Mouse (Mus musculus) gastrocnemius, adult 8-10 months (tissue): ENCODE measurements at regions not wholly inside any gene's neighbourhood (a gene's known extent, or its start where the extent isn't known, plus 50 kb on each side); places are given as distances from the start of the nearest gene placed in this dataset.

Experiments used
- DNase-seq, 2 experiments: peaks; one replicate each; pipeline ENCODE4 v3.0.0; 2022; ENCODE audit warnings: low spot score in 2 of 2

DNA sequence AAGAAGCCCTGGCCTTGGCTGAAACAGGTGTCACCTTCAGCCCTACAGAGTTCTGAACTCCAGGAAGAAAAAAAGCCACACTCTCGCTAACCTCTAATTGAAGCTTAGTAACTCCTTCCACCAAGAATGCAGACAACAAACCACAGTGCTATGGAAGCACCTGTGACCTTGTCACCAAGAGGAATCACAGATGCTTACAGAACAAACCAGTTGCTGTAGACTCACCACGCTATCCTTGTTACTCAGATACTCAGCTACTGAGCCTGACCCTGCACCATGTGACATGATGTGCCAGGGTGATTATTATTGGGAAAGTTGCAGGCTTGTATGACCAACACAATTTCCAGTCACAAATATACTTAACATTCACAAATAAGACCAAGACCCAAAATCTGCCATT, 104.6 kb downstream of the Sp3 start:
- DNase-seq = no peak

DNA sequence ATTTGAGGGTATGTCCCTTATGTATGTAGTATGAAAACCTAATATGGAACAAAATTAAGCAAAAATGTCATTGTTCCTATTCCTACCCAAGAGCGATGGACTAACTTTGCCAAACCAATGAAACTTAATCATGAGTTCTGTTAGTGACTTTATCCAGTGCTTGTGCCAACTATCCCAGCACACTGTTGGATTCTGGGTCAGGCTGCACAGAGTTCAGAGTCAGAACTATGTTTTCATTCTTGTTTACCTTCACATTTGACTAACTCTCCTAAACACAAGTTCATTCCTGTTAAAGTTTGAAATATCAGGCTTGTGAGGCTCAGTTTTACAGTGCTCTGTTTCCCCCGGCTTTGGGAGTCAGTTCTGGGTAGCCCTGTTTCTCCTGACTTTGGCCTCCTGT, 100.2 kb downstream of the Sp3 start:
- no peak for DNase-seq

DNA sequence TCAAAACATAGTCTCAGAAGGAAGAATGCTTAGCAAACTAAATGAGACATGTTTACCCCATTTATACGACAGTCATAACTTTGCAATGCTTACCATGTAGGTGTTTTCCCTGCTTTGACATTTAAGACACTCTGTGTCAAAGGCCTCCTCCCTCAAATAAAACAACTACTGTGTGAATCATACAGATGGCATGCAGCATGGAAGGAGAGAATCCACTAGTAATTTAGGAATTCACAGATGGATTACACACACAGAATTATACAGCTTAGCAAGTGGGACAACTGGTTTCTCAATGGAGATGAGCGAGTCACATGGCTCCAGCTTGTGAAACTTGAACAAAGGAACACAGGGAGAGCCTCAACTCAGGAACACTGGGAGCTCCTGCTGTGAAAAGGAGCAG, 98.7 kb downstream of the Sp3 start:
- DNase-seq = no peak

DNA sequence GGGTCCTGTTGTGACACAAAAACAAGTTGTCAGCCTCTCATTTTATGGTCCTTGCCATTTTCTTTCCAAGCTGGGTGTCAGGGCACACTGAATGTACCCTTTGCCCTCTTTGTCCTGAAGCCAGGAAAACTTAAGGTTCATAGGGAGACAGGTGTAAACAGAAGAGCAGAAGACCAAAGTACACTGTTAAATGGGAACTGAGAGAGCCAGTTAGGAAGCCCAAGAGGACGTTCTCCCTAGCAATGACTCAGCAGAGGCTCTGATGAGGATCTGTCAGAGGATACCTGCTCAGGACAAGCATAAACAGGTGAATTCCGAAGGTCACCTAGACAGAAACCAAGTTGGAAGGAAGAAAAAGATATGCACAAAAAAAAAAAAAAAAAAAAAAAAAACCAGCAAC, 94.0 kb downstream of the Sp3 start:
- DNase-seq = no peak
